8 mouse cellular contexts compared by ENCODE assay signal in the genomic region with DNA sequence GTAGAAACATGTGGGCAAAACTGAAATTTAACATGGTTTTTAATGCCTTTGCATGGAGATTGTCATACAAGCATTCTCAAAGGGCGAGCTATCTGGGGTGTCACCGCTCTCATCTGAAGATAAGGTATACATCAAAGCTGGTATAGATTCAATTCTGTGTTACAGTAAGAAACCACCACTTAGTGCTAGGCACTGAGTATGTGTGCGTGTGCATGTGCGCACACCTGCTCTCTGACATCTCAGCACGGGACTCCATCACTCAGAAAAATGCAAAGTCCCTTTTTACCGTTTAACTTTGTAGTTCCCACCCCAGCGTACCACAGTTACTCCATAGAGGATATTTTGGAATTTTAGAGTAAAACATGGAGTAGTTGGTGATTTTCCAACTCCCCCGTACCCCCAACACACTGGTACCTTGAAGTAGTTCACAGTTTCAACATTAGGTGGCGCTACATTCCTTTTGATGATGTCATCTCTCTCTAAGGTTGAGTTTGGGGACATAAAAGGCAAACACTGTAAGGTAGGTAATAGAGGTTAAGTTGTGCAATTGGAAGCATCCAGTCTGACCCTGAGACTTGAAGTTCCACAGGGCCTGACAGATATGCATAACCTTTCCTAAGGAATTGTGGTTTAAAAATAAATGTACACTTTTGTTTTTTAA.
DNase-seq lines count a peak whose midpoint lies in the region; ATAC-seq lines count a peak whose summit lies in the region.

No protein-coding gene starts in this region.

- H3K36me3 ChIP-seq in heart, embryonic 10.5 days, result no peaks in the 10 kb centered on the region
- no peaks in the 10 kb centered on the region for H3K36me3 ChIP-seq in kidney, embryonic 16.5 days (ENCODE audit: insufficient read depth, low read length)
- H3K36me3 ChIP-seq in hindbrain, embryonic 10.5 days, result no peaks in the 10 kb centered on the region

- no peaks in the 10 kb centered on the region for H3K9me3 ChIP-seq in heart, embryonic 10.5 days
- no peaks in the 10 kb centered on the region for H3K9me3 ChIP-seq in kidney, embryonic 16.5 days (ENCODE audit: low read length)
- no peaks in the 10 kb centered on the region for H3K9me3 ChIP-seq in hindbrain, embryonic 10.5 days

- no peak overlapping the region for H3K4me2 ChIP-seq in kidney, embryonic 16.5 days (replicated peaks; ENCODE audit: low read depth, low read length)

- 68% methylated on average over 9 of the region's 9 CpGs for whole genome bisulfite sequencing in heart, embryonic 10.5 days
- 70% methylated on average over 9 of the region's 9 CpGs for WGBS in kidney, embryonic 16.5 days
- WGBS in hindbrain, embryonic 10.5 days, result 73% methylated on average over 9 of the region's 9 CpGs

- peak; percentile 81 for DNase-seq in heart, adult 11 months
- no peak for DNase-seq in heart, embryonic 10.5 days (ENCODE audit: low spot score)
- DNase-seq in urinary bladder, postnatal 25 days (ENCODE audit: low spot score), result peak; percentile 25
- DNase-seq in urinary bladder, adult 18-20 months (ENCODE audit: low spot score in 2 of 2), result no peak
- peak; percentile 31 for DNase-seq in embryo, embryonic 11.5 days (ENCODE audit: low read depth, low spot score)
- DNase-seq in mesoderm, embryonic 11.5 days (ENCODE audit: low read depth, low spot score), result peak; percentile 61
- no peak for DNase-seq in hindbrain, embryonic 10.5 days (ENCODE audit: low spot score)

- no peak overlapping the region for H3K27ac ChIP-seq in heart, embryonic 10.5 days
- no peak overlapping the region for H3K27ac ChIP-seq in kidney, embryonic 16.5 days (ENCODE audit: low read length)
- no peak overlapping the region for H3K27ac ChIP-seq in hindbrain, embryonic 10.5 days

- ATAC-seq in kidney, embryonic 16.5 days (ENCODE audit: low FRiP score, low TSS enrichment), result peak; percentile 59; the same call in 1 of the 2 replicates

- no peak overlapping the region for H3K9ac ChIP-seq in kidney, embryonic 16.5 days (replicated peaks; ENCODE audit: low read length)

- H3K4me3 ChIP-seq in heart, embryonic 10.5 days, result no peak overlapping the region
- no peak overlapping the region for H3K4me3 ChIP-seq in kidney, embryonic 16.5 days (ENCODE audit: low read length)
- no peak overlapping the region for H3K4me3 ChIP-seq in hindbrain, embryonic 10.5 days

- H3K4me1 ChIP-seq in heart, embryonic 10.5 days, result no peaks in the 10 kb centered on the region
- H3K4me1 ChIP-seq in kidney, embryonic 16.5 days (ENCODE audit: insufficient read depth, low read length), result no peaks in the 10 kb centered on the region
- H3K4me1 ChIP-seq in hindbrain, embryonic 10.5 days (replicated peaks), result peaks cover 22% of the 10 kb centered on the region

- no peaks in the 10 kb centered on the region for H3K27me3 ChIP-seq in heart, embryonic 10.5 days (ENCODE audit: insufficient read depth, poor library complexity, severe bottlenecking)
- no peaks in the 10 kb centered on the region for H3K27me3 ChIP-seq in kidney, embryonic 16.5 days (ENCODE audit: insufficient read depth, low read length)
- H3K27me3 ChIP-seq in hindbrain, embryonic 10.5 days (ENCODE audit: insufficient read depth, poor library complexity, severe bottlenecking), result no peaks in the 10 kb centered on the region

Comparison
In these comparisons a context has a peak if more than half of its experiments do, and no peak if none do; other contexts are left out.
1. DNase-seq: peak in heart, adult 11 months (single experiment), urinary bladder, postnatal 25 days (single experiment), embryo, embryonic 11.5 days (single experiment) and mesoderm, embryonic 11.5 days (single experiment); none in heart, embryonic 10.5 days (single experiment), urinary bladder, adult 18-20 months (0 of 2) and hindbrain, embryonic 10.5 days (single experiment).